Mouse (Mus musculus) forebrain, embryonic 10.5 days (tissue): ENCODE measurements around the gene Mtor. TPM values are rescaled to one million over a fixed set of nuclear protein-coding genes. Genes with fewer than 3 reads are reported as not detected.

Source experiments
- DNase-seq: peaks from one replicate; pipeline ENCODE4 v3.0.0-alpha.2; 2017; ENCODE audit warnings: low spot score; ENCODE audit errors: extremely low spot score
- H3K27ac ChIP-seq: fragments of 300-500 bp; sonication (generic); 2 replicates; pipeline ENCODE4 v1.5.1; 2016; ENCODE audit warnings: mild to moderate bottlenecking
- H3K27me3 ChIP-seq: fragments of 300-500 bp; sonication (generic); 2 replicates; pipeline ENCODE4 v1.6.1; 2016; ENCODE audit warnings: mild to moderate bottlenecking; ENCODE audit not compliant: poor library complexity, severe bottlenecking
- H3K36me3 ChIP-seq: fragments of 300-500 bp; sonication (generic); replicated peaks from 2 replicates; pipeline ENCODE4 v1.6.1; 2016; ENCODE audit warnings: mild to moderate bottlenecking, moderate library complexity
- H3K4me1 ChIP-seq: fragments of 300-500 bp; sonication (generic); 2 replicates; pipeline ENCODE4 v1.6.1; 2016
- H3K4me3 ChIP-seq: fragments of 300-500 bp; sonication (generic); 2 replicates; pipeline ENCODE4 v1.5.1; 2016; ENCODE audit warnings: mild to moderate bottlenecking, moderate library complexity
- H3K9me3 ChIP-seq: fragments of 300-500 bp; sonication (generic); 2 replicates; pipeline ENCODE4 v1.6.1; 2016; ENCODE audit warnings: mild to moderate bottlenecking, moderate library complexity
- WGBS: fragments of 180-500 bp; shearing (Covaris S2); methylation state at CpG from one replicate; pipeline ENCODE4 v1.1.7; 2016; 5-methylcytosine and 5-hydroxymethylcytosine counted together
- polyA plus RNA-seq: library from polyadenylated mRNA; unstranded; fragments of >200 nt; fragmentation: Nextera tagmentation; extraction: Ambion mirVana; gene quantifications from 2 replicates; pipeline ENCODE4 v1.2.1, GENCODE M21; 2016

The Mtor gene
- polyA plus RNA-seq, 1 experiment from 2014 or later: 27.0 TPM

DNA sequence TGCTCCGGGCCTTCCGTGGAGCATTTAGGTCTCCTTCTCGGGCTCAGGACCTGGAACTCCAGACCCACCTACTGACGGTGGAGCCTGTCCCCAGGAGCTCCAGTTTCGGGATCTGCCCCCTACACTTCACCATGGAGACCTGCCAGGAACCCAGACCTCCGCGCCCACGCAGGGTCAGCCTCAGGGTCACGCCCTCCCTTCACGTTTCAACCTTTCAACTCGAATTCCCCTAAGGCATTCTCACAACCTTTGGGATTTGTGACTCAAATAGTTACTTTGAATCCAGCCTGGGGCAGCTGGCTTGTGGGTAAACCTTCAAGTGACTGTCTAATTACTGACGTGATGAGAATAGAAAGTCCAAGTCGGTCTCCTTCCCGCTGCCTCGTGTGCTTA is 438 bp downstream of the Mtor start:
- Histone ChIP-seq H3K27ac (peak overlapping the region; percentile 91), H3K27me3 (no peaks in the 10 kb centered on the region), H3K36me3 (peaks cover 20% of the 10 kb centered on the region), H3K4me1 (peaks cover 32% of the 10 kb centered on the region), H3K4me3 (peak overlapping the region; percentile 81), H3K9me3 (no peaks in the 10 kb centered on the region)
- no peak for DNase-seq
- under 1% methylated on average over 15 of the region's 15 CpGs for WGBS

DNA sequence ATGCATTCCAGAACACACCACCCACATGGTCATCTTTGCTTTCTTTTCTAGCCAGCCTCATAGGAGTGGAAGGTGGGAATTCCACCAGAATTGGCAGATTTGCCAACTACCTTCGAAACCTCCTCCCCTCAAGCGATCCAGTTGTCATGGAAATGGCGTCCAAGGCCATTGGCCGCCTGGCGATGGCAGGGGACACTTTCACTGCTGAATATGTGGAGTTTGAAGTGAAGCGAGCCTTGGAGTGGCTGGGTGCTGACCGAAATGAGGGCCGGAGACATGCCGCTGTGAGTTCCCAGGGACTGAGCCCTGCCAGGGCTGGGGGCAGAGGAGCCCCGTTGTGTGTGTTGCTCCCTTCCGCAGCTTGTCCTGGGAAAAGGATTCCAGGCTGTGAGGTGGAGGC is 5.3 kb downstream of the Mtor start:
- no peak for DNase-seq
- peaks cover 13% of the 10 kb centered on the region for H3K4me1 ChIP-seq
- H3K4me3 ChIP-seq: no peak overlapping the region
- no peak overlapping the region for H3K27ac ChIP-seq
- no peaks in the 10 kb centered on the region for H3K9me3 ChIP-seq
- no peaks in the 10 kb centered on the region for H3K27me3 ChIP-seq
- peaks cover 68% of the 10 kb centered on the region for H3K36me3 ChIP-seq
- WGBS: 94% methylated on average over 11 of the region's 11 CpGs

DNA sequence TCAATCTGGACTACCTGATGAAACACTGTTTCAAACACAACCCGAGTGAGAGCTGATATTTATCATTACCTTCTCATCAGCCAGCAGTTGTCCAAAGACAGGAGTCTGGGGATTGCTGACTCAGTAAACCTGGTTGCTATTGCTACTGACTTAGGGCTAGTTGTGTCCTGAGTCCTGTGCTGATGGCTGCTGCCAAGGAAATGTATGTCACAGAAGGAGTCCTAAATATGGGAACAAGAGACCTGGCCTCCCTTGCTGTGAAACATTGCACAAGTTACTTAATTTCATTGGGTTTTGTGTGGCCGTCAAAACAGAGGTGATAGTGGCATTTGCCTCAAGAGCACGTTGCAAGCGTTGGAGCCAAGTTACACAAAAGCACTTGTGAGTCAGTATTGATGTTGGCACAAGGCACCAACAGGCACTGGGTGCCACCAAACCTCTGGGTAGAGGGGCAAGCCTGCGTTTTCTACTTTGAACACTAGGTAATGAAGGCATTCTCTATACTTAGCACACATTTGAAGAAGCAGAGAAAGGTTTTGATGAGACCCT is 7.1 kb downstream of the Mtor start:
- Histone ChIP-seq H3K9me3 (no peaks in the 10 kb centered on the region), H3K4me3 (no peak overlapping the region), H3K27ac (no peak overlapping the region), H3K27me3 (no peaks in the 10 kb centered on the region), H3K36me3 (peaks cover 87% of the 10 kb centered on the region), H3K4me1 (peaks cover 2% of the 10 kb centered on the region; the same call in 1 of the 2 replicates)
- WGBS: 92% methylated on average over 5 of the region's 5 CpGs
- DNase-seq: no peak

DNA sequence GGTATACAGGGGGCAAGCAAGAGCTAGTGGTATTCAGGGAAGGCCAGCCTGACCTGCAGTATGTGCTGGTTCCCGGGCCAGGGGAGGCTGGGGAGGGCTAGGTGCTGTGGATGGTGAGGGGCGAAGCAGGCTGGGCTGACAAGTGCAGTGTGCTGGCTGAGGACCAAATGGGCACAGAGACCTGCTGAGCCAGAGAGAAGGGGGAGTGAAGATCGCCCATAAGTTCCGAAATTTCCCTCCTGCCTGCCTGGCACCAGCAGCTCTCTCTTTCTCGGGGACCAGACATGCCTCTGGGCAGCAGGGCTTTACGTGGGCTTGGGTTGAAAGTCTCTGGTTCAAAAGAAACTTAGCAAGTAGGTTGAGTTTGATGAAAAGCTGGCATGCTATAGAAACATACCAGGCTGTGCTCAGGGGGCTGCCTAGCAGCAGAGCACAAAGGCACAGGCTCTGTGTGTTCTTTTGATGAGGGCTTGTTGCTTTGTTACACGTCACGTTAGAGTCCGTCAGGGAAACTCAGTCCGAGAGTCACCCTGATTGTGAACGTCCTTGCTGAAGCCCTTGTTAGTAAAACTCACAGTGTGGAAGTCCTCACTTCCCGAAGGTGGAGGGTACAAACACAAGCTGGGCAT is 12.4 kb downstream of the Mtor start:
- H3K36me3 ChIP-seq: peaks cover 100% of the 10 kb centered on the region
- H3K4me3 ChIP-seq: no peak overlapping the region
- H3K27me3 ChIP-seq: no peaks in the 10 kb centered on the region
- H3K4me1 ChIP-seq: peaks cover 5% of the 10 kb centered on the region; the same call in 1 of the 2 replicates
- H3K9me3 ChIP-seq: no peaks in the 10 kb centered on the region
- H3K27ac ChIP-seq: peak overlapping the region; percentile 49; the same call in 1 of the 2 replicates
- no peak for DNase-seq
- WGBS: 84% methylated on average over 12 of the region's 12 CpGs

DNA sequence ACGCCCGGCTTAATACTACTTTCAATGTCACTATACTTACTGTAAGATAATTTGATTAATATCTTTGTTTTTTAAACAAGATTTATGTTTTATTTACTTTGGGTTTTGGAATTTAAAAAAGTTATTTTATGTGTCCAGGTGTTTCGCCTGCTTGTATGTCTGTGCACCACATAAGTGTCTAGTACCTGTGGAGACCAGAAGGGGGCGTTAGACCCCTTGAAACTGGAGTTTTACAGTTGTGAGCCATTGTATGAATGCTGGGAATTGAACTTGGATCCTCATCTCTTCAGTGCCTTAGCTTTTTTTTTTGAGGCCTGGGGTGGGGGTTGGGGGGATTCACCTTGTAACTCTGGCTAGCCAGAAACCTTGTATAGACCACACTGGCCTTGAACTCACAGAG is 13.4 kb downstream of the Mtor start:
- DNase-seq: no peak
- Histone ChIP-seq H3K4me1 (peaks cover 5% of the 10 kb centered on the region; the same call in 1 of the 2 replicates), H3K36me3 (peaks cover 100% of the 10 kb centered on the region), H3K27me3 (no peaks in the 10 kb centered on the region), H3K9me3 (no peaks in the 10 kb centered on the region), H3K27ac (no peak overlapping the region), H3K4me3 (no peak overlapping the region)
- WGBS: 86% methylated on average over 4 of the region's 4 CpGs

DNA sequence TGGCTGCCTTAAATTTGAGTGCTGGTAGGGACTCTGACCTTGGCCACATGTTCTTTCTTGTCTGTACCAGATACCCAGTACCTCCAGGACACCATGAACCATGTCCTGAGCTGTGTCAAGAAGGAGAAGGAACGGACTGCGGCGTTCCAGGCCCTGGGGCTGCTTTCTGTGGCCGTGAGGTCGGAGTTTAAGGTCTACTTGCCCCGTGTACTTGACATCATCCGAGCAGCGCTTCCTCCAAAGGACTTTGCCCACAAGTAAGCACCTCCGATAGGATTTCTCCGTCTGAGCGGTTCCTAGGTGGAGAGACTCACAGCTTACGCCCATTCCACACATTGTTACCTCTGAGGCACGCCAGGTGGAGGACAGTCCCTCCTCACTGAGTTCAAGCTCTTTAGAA is 14.3 kb downstream of the Mtor start:
- 95% methylated on average over 13 of the region's 13 CpGs for WGBS
- Histone ChIP-seq H3K4me1 (peaks cover 5% of the 10 kb centered on the region; the same call in 1 of the 2 replicates), H3K9me3 (no peaks in the 10 kb centered on the region), H3K36me3 (peaks cover 99% of the 10 kb centered on the region), H3K27me3 (no peaks in the 10 kb centered on the region), H3K4me3 (no peak overlapping the region), H3K27ac (no peak overlapping the region)
- no peak for DNase-seq

DNA sequence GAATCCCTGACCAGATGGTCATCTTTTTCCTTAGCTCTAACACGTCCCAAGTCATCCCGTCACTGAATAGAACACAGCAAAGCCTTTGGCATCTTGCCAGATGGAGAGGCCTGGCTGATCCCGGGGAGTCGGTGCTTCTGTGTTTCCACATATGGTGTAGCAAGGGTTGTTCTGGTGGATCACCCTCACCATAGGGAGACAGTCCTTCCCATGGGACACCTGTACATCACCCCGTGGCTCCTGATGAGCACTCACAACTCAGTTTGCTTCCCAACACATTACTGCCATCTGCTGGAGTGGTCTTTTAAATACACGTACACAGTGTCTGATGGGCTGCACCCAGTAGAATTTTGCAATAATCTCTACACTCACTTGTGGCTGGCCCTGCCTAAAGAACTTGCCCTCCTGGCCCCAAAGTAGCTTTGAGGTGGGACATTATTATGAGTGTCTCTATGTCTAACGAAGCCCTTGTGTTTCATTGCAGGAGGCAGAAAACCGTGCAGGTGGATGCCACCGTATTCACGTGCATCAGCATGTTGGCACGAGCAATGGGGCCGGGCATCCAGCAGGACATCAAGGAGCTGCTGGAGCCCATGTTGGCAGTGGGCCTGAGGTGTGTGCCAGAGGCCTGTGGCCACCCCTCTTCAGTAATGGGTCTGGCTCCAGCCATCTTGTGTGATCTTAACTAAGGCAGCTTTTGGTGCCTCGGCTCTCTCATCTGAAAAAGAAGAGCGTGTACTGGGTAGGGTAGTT is 15.0 kb downstream of the Mtor start:
- DNase-seq: no peak
- H3K4me3 ChIP-seq: no peak overlapping the region
- peaks cover 99% of the 10 kb centered on the region for H3K36me3 ChIP-seq
- H3K9me3 ChIP-seq: no peaks in the 10 kb centered on the region
- 92% methylated on average over 14 of the region's 14 CpGs for WGBS
- H3K27me3 ChIP-seq: no peaks in the 10 kb centered on the region
- peaks cover 5% of the 10 kb centered on the region; the same call in 1 of the 2 replicates for H3K4me1 ChIP-seq
- no peak overlapping the region for H3K27ac ChIP-seq

DNA sequence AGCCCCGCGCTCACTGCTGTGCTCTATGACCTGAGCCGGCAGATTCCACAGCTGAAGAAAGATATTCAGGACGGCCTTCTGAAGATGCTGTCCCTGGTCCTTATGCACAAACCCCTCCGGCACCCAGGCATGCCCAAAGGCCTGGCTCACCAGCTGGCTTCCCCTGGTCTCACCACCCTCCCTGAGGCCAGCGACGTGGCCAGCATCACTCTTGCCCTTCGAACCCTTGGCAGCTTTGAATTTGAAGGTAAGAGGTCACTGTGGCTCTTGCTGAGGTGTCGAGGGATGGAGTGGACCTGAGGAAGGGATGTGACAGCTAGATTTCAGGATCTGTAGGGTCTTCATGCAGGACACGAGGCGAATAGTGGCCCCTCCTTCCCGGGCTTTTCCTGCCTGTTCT is 15.9 kb downstream of the Mtor start:
- WGBS: 92% methylated on average over 12 of the region's 12 CpGs
- Histone ChIP-seq H3K27ac (no peak overlapping the region), H3K36me3 (peaks cover 99% of the 10 kb centered on the region), H3K27me3 (no peaks in the 10 kb centered on the region), H3K4me1 (peaks cover 5% of the 10 kb centered on the region; the same call in 1 of the 2 replicates), H3K9me3 (no peaks in the 10 kb centered on the region), H3K4me3 (no peak overlapping the region)
- DNase-seq: no peak

DNA sequence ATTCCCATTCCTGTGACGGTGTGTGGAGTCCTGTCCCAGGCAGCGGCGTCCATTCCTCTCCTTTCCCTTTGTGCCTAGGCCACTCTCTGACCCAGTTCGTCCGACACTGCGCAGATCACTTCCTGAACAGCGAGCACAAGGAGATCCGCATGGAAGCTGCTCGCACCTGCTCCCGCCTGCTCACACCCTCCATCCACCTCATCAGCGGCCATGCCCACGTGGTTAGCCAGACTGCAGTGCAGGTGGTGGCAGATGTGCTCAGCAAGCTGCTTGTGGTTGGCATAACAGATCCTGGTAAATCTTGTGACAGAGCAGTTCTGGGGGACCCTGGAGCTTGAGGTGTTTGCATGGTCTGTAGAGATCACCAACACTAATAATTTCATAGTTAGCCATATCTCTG is 16.5 kb downstream of the Mtor start:
- H3K9me3 ChIP-seq: no peaks in the 10 kb centered on the region
- WGBS: 97% methylated on average over 12 of the region's 12 CpGs
- H3K4me3 ChIP-seq: no peak overlapping the region
- no peak overlapping the region for H3K27ac ChIP-seq
- no peaks in the 10 kb centered on the region for H3K27me3 ChIP-seq
- H3K36me3 ChIP-seq: peaks cover 99% of the 10 kb centered on the region
- no peak for DNase-seq
- peaks cover 5% of the 10 kb centered on the region; the same call in 1 of the 2 replicates for H3K4me1 ChIP-seq

DNA sequence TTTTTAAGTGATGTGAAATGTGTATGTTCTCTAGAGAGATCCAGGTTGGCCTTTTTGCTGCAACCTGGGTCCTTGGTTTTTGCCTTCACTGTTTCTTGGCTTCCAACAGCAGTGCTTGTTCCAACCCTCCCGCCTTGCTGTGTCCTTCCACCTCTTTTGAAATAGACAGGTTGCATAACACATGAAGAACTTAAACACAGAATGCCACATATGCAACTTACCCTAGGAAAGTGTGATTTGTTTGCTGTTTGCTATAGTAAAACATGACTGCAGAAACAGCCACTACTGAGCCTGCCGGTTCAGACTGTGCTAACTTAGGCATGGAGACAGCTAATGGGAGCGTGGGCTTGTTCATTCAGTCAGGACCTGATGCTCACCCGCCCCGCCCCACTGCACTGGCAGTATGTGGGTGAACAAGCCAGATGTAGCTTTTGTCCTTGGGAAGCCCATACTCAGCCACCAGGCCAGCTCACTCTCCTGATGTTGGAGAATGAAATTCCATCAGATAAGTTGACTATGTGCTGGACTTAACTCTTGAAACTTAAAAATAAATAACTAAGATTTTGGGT is 18.2 kb downstream of the Mtor start:
- H3K4me1 ChIP-seq: no peaks in the 10 kb centered on the region
- no peaks in the 10 kb centered on the region for H3K9me3 ChIP-seq
- peaks cover 99% of the 10 kb centered on the region for H3K36me3 ChIP-seq
- 96% methylated on average over 5 of the region's 5 CpGs for WGBS
- no peak overlapping the region for H3K27ac ChIP-seq
- no peak for DNase-seq
- H3K4me3 ChIP-seq: no peak overlapping the region
- H3K27me3 ChIP-seq: no peaks in the 10 kb centered on the region

DNA sequence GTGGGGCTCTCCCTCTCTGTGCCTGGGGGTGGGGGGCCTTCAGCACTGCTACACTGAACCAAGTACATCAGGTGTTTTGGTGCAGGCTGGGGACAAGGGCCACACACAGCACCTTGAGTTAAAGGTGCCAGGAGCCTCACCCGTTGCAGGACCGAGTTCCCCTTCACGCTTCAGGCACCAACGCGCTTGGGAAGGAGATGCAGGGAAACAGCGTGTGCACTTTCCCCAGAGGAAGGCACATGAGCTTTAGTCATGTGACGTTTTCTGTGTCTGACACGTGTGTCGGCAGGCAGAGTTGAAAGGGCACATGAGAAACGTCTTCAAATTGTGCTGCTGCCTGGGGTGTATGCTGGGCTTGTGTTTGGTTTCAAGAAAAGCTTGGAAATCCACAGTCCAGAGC is 20.0 kb downstream of the Mtor start:
- WGBS: 92% methylated on average over 10 of the region's 10 CpGs
- Histone ChIP-seq H3K9me3 (no peaks in the 10 kb centered on the region), H3K4me3 (no peak overlapping the region), H3K27ac (no peak overlapping the region), H3K4me1 (no peaks in the 10 kb centered on the region), H3K36me3 (peaks cover 99% of the 10 kb centered on the region), H3K27me3 (no peaks in the 10 kb centered on the region)
- DNase-seq: no peak

DNA sequence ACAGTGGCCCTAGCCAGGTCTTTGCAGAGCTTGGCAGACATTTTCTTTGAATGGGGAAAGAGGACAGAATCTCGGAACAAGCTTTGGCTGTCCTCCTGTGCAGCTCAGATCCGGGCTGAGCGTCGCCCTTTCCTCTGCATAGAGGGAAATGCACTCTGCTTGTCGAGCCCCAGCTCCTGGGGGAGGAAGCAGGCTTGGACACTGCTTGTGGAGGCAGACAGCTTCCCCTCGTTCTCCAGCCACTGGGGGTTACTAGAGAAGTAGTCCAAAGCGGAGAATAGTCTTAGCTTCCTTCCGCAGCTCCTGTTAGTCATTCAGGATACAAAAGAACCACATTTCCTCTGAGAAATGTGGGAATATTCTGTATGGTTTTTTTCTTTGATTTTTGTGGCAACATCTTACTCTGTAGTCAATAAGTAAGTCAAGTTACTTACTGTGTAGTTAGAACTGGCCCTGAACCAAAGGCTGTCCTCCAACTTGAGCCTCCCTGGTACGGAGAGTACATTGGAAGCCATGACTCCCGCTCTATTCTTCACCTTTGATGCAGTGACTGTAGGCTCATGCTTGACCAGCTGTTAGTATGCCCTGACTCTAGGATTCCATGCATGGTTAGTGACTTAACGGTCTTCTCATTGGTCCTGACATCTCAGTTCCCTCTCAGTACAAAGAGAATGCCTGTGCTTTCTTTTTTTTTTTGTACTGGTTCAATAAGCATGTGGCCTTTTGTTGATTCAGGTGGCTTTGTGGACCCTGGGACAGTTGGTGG is 21.3 kb downstream of the Mtor start:
- Histone ChIP-seq H3K4me3 (no peak overlapping the region), H3K36me3 (peaks cover 98% of the 10 kb centered on the region), H3K9me3 (no peaks in the 10 kb centered on the region), H3K27ac (no peak overlapping the region), H3K4me1 (no peaks in the 10 kb centered on the region), H3K27me3 (no peaks in the 10 kb centered on the region)
- DNase-seq: no peak
- WGBS: 88% methylated on average over 11 of the region's 11 CpGs
